In genomic region chr8:106985404-106985821, GRCm38 (mm10) we compare ENCODE assay signal across 14 mouse cellular contexts. TPM values are rescaled to one million over a fixed set of nuclear protein-coding genes. Genes with fewer than 3 reads are reported as not detected.
A peak's percentile ranks its signal among the peaks of the same experiment; 100 is the strongest.
DNase-seq lines count a peak whose midpoint lies in the region; ATAC-seq lines count a peak whose summit lies in the region.
"Had no signal": no experiment of that assay in that cellular context is flagged by ENCODE, and none has a peak within 500 bp of the region (broad histone marks: within the 10 kb centered on the region; RNA-seq: fewer than 3 reads in every experiment).

No protein-coding gene starts in this region.

- no peak overlapping the region for H3K4me3 ChIP-seq in forebrain, embryonic 13.5 days
- H3K4me3 ChIP-seq in forebrain, embryonic 10.5 days, result no peak overlapping the region
- H3K4me3 ChIP-seq in midbrain, embryonic 14.5 days (replicated peaks; ENCODE audit: low read depth, low read length), result no peak overlapping the region
- no peak overlapping the region for H3K4me3 ChIP-seq in midbrain, embryonic 11.5 days (ENCODE audit: low read depth, low read length)
- no peak overlapping the region for H3K4me3 ChIP-seq in forebrain, embryonic 14.5 days (ENCODE audit: low read depth, low read length)
- no peak overlapping the region for H3K4me3 ChIP-seq in neural tube, embryonic 14.5 days (ENCODE audit: low read depth, low read length)
- H3K4me3 ChIP-seq: liver, embryonic 15.5 days had no signal

- H3K27ac ChIP-seq in forebrain, embryonic 13.5 days, result peak overlapping the region; percentile 59; the same call in 1 of the 2 replicates
- H3K27ac ChIP-seq in forebrain, embryonic 10.5 days, result no peak overlapping the region
- peak overlapping the region; percentile 60; the same call in 1 of the 2 replicates for H3K27ac ChIP-seq in midbrain, embryonic 14.5 days (replicated peaks; ENCODE audit: low read depth, low read length)
- H3K27ac ChIP-seq in midbrain, embryonic 11.5 days (ENCODE audit: low read depth, low read length), result no peak overlapping the region
- H3K27ac ChIP-seq in forebrain, embryonic 14.5 days (ENCODE audit: low read depth, low read length), result peak overlapping the region; percentile 55; the same call in 1 of the 2 replicates
- no peak overlapping the region; the same call in 1 of the 2 replicates for H3K27ac ChIP-seq in neural tube, embryonic 14.5 days (ENCODE audit: low read depth, low read length)
- H3K27ac ChIP-seq: liver, embryonic 15.5 days had no signal

- DNase-seq in forebrain, embryonic 10.5 days (ENCODE audit: extremely low spot score, low spot score), result no peak
- DNase-seq in midbrain, embryonic 14.5 days, result peak; percentile 49
- DNase-seq in midbrain, embryonic 11.5 days (ENCODE audit: low spot score, missing footprints), result no peak
- peak; percentile 83 for DNase-seq in forebrain, embryonic 14.5 days (ENCODE audit: low spot score)
- DNase-seq in thymus, postnatal 36 days, result no peak
- DNase-seq in adrenal gland, adult (ENCODE audit: inconsistent age in 2 of 2, low spot score in 1 of 2), result no peak
- DNase-seq: cerebellum, adult 9-10 months; kidney, postnatal 36 days; lung, postnatal 36 days; thymus, adult 2 months had no signal

- H3K4me1 ChIP-seq in forebrain, embryonic 13.5 days, result no peaks in the 10 kb centered on the region
- no peaks in the 10 kb centered on the region for H3K4me1 ChIP-seq in forebrain, embryonic 10.5 days
- H3K4me1 ChIP-seq in midbrain, embryonic 14.5 days (ENCODE audit: control insufficient read depth, insufficient read depth, low read length), result no peaks in the 10 kb centered on the region
- no peaks in the 10 kb centered on the region for H3K4me1 ChIP-seq in midbrain, embryonic 11.5 days (ENCODE audit: control insufficient read depth, insufficient read depth, low read length)
- no peaks in the 10 kb centered on the region for H3K4me1 ChIP-seq in forebrain, embryonic 14.5 days (ENCODE audit: control insufficient read depth, insufficient read depth, low read length)
- peaks cover 9% of the 10 kb centered on the region; the same call in 1 of the 2 replicates for H3K4me1 ChIP-seq in neural tube, embryonic 14.5 days (ENCODE audit: control insufficient read depth, insufficient read depth, low read length)
- H3K4me1 ChIP-seq: liver, embryonic 15.5 days had no signal

- no peak overlapping the region for H3K4me2 ChIP-seq in forebrain, embryonic 13.5 days
- peak overlapping the region; percentile 11; the same call in 1 of the 2 replicates for H3K4me2 ChIP-seq in midbrain, embryonic 14.5 days (ENCODE audit: low read length)
- no peak overlapping the region for H3K4me2 ChIP-seq in midbrain, embryonic 11.5 days
- H3K4me2 ChIP-seq in forebrain, embryonic 14.5 days (ENCODE audit: low read length), result no peak overlapping the region
- peak overlapping the region; percentile 9; the same call in 1 of the 2 replicates for H3K4me2 ChIP-seq in neural tube, embryonic 14.5 days (ENCODE audit: low read depth, low read length)
- H3K4me2 ChIP-seq: liver, embryonic 15.5 days had no signal

- ATAC-seq in forebrain, embryonic 13.5 days, result peak; percentile 69
- ATAC-seq in midbrain, embryonic 14.5 days (ENCODE audit: low FRiP score, low TSS enrichment), result no peak
- no peak for ATAC-seq in midbrain, embryonic 11.5 days (ENCODE audit: low FRiP score)
- ATAC-seq in forebrain, embryonic 14.5 days, result peak; percentile 78
- peak; percentile 77 for ATAC-seq in neural tube, embryonic 14.5 days (ENCODE audit: low read depth)
- ATAC-seq: intestine, embryonic 16.5 days had no signal

- no peaks in the 10 kb centered on the region for H3K9me3 ChIP-seq in forebrain, embryonic 13.5 days (replicated peaks)
- no peaks in the 10 kb centered on the region for H3K9me3 ChIP-seq in forebrain, embryonic 10.5 days
- no peaks in the 10 kb centered on the region for H3K9me3 ChIP-seq in midbrain, embryonic 14.5 days (ENCODE audit: control insufficient read depth, low read length)
- no peaks in the 10 kb centered on the region for H3K9me3 ChIP-seq in midbrain, embryonic 11.5 days (ENCODE audit: control insufficient read depth, low read length)
- H3K9me3 ChIP-seq in forebrain, embryonic 14.5 days (replicated peaks; ENCODE audit: control insufficient read depth, low read length), result no peaks in the 10 kb centered on the region
- no peaks in the 10 kb centered on the region for H3K9me3 ChIP-seq in neural tube, embryonic 14.5 days (ENCODE audit: control insufficient read depth, low read length)
- H3K9me3 ChIP-seq: liver, embryonic 15.5 days had no signal

- peaks cover 40% of the 10 kb centered on the region for H3K27me3 ChIP-seq in forebrain, embryonic 13.5 days
- no peaks in the 10 kb centered on the region for H3K27me3 ChIP-seq in forebrain, embryonic 10.5 days (ENCODE audit: poor library complexity, severe bottlenecking)
- H3K27me3 ChIP-seq in midbrain, embryonic 14.5 days (ENCODE audit: control insufficient read depth, insufficient read depth, low read length), result no peaks in the 10 kb centered on the region
- H3K27me3 ChIP-seq in midbrain, embryonic 11.5 days (ENCODE audit: control insufficient read depth, insufficient read depth, low read length), result no peaks in the 10 kb centered on the region
- peaks cover 15% of the 10 kb centered on the region for H3K27me3 ChIP-seq in forebrain, embryonic 14.5 days (replicated peaks; ENCODE audit: control insufficient read depth, insufficient read depth, low read length)
- no peaks in the 10 kb centered on the region for H3K27me3 ChIP-seq in neural tube, embryonic 14.5 days (ENCODE audit: control insufficient read depth, insufficient read depth, low read length)
- H3K27me3 ChIP-seq: liver, embryonic 15.5 days had no signal

- no peaks in the 10 kb centered on the region for H3K36me3 ChIP-seq in forebrain, embryonic 13.5 days (ENCODE audit: poor library complexity, severe bottlenecking)
- H3K36me3 ChIP-seq in forebrain, embryonic 10.5 days (replicated peaks), result peaks cover 27% of the 10 kb centered on the region
- H3K36me3 ChIP-seq in midbrain, embryonic 14.5 days (ENCODE audit: control insufficient read depth, insufficient read depth, low read length), result no peaks in the 10 kb centered on the region
- no peaks in the 10 kb centered on the region for H3K36me3 ChIP-seq in midbrain, embryonic 11.5 days (ENCODE audit: control insufficient read depth, insufficient read depth, low read length)
- no peaks in the 10 kb centered on the region for H3K36me3 ChIP-seq in forebrain, embryonic 14.5 days (ENCODE audit: control insufficient read depth, insufficient read depth, low read length)
- no peaks in the 10 kb centered on the region for H3K36me3 ChIP-seq in neural tube, embryonic 14.5 days (ENCODE audit: control insufficient read depth, insufficient read depth, low read length)
- H3K36me3 ChIP-seq: liver, embryonic 15.5 days had no signal

- WGBS in forebrain, embryonic 13.5 days, result 54% methylated on average over 9 of the region's 9 CpGs
- WGBS in forebrain, embryonic 10.5 days, result 93% methylated on average over 9 of the region's 9 CpGs
- 57% methylated on average over 9 of the region's 9 CpGs for WGBS in midbrain, embryonic 14.5 days
- WGBS in midbrain, embryonic 11.5 days, result 87% methylated on average over 9 of the region's 9 CpGs
- WGBS in forebrain, embryonic 14.5 days, result 39% methylated on average over 9 of the region's 9 CpGs
- 35% methylated on average over 9 of the region's 9 CpGs for WGBS in neural tube, embryonic 14.5 days

- H3K9ac ChIP-seq in forebrain, embryonic 13.5 days, result no peak overlapping the region
- H3K9ac ChIP-seq in midbrain, embryonic 14.5 days (replicated peaks; ENCODE audit: low read length), result no peak overlapping the region
- no peak overlapping the region for H3K9ac ChIP-seq in midbrain, embryonic 11.5 days (ENCODE audit: low read length)
- H3K9ac ChIP-seq in forebrain, embryonic 14.5 days (ENCODE audit: low read length), result no peak overlapping the region
- no peak overlapping the region for H3K9ac ChIP-seq in neural tube, embryonic 14.5 days (replicated peaks; ENCODE audit: low read depth, low read length)
- H3K9ac ChIP-seq: liver, embryonic 15.5 days had no signal

RNA-seq across cellular contexts. Expression of gene Vps4a, which starts 45.6 kb away (rescaled TPM):
- polyA plus RNA-seq in forebrain, embryonic 13.5 days (2015; fragmentation: Nextera tagmentation; extraction: Ambion mirVana), result 113 TPM in 2 replicates
- polyA plus RNA-seq in forebrain, embryonic 10.5 days (2016; fragmentation: Nextera tagmentation; extraction: Ambion mirVana), result 67.6 and 69.5 TPM in 2 replicates
- polyA plus RNA-seq in midbrain, embryonic 14.5 days (2014; fragmentation: Nextera tagmentation; extraction: Ambion mirVana), result 152 and 153 TPM in 2 replicates
- 94.9 and 96.4 TPM in 2 replicates for polyA plus RNA-seq in midbrain, embryonic 11.5 days (2014; fragmentation: Nextera tagmentation; extraction: Ambion mirVana)
- polyA plus RNA-seq in forebrain, embryonic 14.5 days (2014; fragmentation: Nextera tagmentation; extraction: Ambion mirVana), result 131 and 153 TPM in 2 replicates
- 155 and 162 TPM in 2 replicates for polyA plus RNA-seq in neural tube, embryonic 14.5 days (2014; fragmentation: Nextera tagmentation; extraction: Ambion mirVana)

RNA-seq across cellular contexts. Expression of gene Sntb2, which starts 49.9 kb away (rescaled TPM):
- polyA plus RNA-seq in forebrain, embryonic 13.5 days (2015; fragmentation: Nextera tagmentation; extraction: Ambion mirVana), result 3.6 and 4.1 TPM in 2 replicates
- 7.4 and 7.7 TPM in 2 replicates for polyA plus RNA-seq in forebrain, embryonic 10.5 days (2016; fragmentation: Nextera tagmentation; extraction: Ambion mirVana)
- 3.5 and 3.9 TPM in 2 replicates for polyA plus RNA-seq in midbrain, embryonic 14.5 days (2014; fragmentation: Nextera tagmentation; extraction: Ambion mirVana)
- polyA plus RNA-seq in midbrain, embryonic 11.5 days (2014; fragmentation: Nextera tagmentation; extraction: Ambion mirVana), result 5.9 and 6.2 TPM in 2 replicates
- polyA plus RNA-seq in forebrain, embryonic 14.5 days (2014; fragmentation: Nextera tagmentation; extraction: Ambion mirVana), result 2.3 and 2.9 TPM in 2 replicates
- polyA plus RNA-seq in neural tube, embryonic 14.5 days (2014; fragmentation: Nextera tagmentation; extraction: Ambion mirVana), result 5.3 and 5.7 TPM in 2 replicates

Comparison
In these comparisons a context has a peak if more than half of its experiments do, and no peak if none do; other contexts are left out.
1. H3K27ac ChIP-seq: peak in forebrain, embryonic 13.5 days (single experiment), midbrain, embryonic 14.5 days (single experiment) and forebrain, embryonic 14.5 days (single experiment); none in forebrain, embryonic 10.5 days (single experiment), midbrain, embryonic 11.5 days (single experiment) and neural tube, embryonic 14.5 days (single experiment).
2. H3K4me2 ChIP-seq: peak in midbrain, embryonic 14.5 days (single experiment) and neural tube, embryonic 14.5 days (single experiment); none in forebrain, embryonic 13.5 days (single experiment), midbrain, embryonic 11.5 days (single experiment) and forebrain, embryonic 14.5 days (single experiment).
3. DNase-seq: peak in midbrain, embryonic 14.5 days (single experiment) and forebrain, embryonic 14.5 days (single experiment); none in forebrain, embryonic 10.5 days (single experiment), midbrain, embryonic 11.5 days (single experiment), thymus, postnatal 36 days (0 of 2) and adrenal gland, adult (0 of 2).
4. ATAC-seq: peak in forebrain, embryonic 13.5 days (single experiment), forebrain, embryonic 14.5 days (single experiment) and neural tube, embryonic 14.5 days (single experiment); none in midbrain, embryonic 14.5 days (single experiment) and midbrain, embryonic 11.5 days (single experiment).